Mouse (Mus musculus) heart, adult 10 weeks (tissue): ENCODE results near the gene Upf3a. TPM values are rescaled to one million over a fixed set of nuclear protein-coding genes. Genes with fewer than 3 reads are reported as not detected.

Experiments used
- polyA plus RNA-seq: library from polyadenylated mRNA; stranded (reverse); fragments of 350-450 nt; fragmentation: Illumina TruSeq; extraction: RNeasy Lipid Tissue Mini Kit (QIAGEN cat#74804); gene quantifications from one replicate; pipeline ENCODE4 v1.2.3, GENCODE M21; 2014; ENCODE audit warnings: low read depth, low replicate concordance

The Upf3a gene
- polyA plus RNA-seq: 12.5 TPM

GRCm38 (mm10) chr8:13785250-13785763 is at the start of gene Upf3a:
Gene Upf3a, plus strand, starts transcription at chr8:13785615.

GRCm38 (mm10) chr8:13756982-13757804 is 28.2 kb upstream of the Upf3a start, which contains the start of gene Cdc16:
Gene Cdc16, plus strand, starts transcription at chr8:13757676.

DNA sequence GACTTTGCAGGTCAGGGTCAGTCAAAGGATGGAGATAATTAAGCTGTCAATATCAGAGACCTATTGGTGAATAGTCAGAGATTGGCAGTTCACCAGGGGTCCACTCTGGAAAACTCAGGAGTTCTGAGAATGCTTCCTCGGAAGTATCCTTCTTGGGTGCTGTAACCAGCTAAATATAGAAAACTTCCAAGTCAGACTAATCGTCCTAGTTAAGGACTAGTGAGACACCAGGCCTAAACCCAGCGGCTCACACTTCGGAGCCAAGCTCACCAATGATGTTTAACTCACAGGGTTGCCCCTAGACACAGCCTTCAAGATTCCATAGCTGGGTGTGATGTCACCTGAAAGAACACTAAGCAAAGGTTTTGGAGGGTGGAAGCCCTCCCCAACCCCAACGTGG is 52.9 kb downstream of the Upf3a start, which contains the start of gene AF366264:
Gene AF366264, minus strand, starts transcription at position 101 of the 400 bp plus-strand sequence.

Other genes with a start within 250 kb of the Upf3a start
- not detected for gene 1700029H14Rik, start 223.2 kb upstream of the Upf3a start, polyA plus RNA-seq
- 14.3 TPM for gene Rasa3, start 108.0 kb upstream of the Upf3a start, polyA plus RNA-seq
- gene Cfap97d2, start 79.7 kb upstream of the Upf3a start, polyA plus RNA-seq: not detected
- gene Cdc16, start 27.9 kb upstream of the Upf3a start, polyA plus RNA-seq: 34.0 TPM
- gene AF366264, start 52.8 kb downstream of the Upf3a start, polyA plus RNA-seq: not detected
- gene Champ1, start 84.0 kb downstream of the Upf3a start, polyA plus RNA-seq: 6.9 TPM
- gene Coprs, start 104.7 kb downstream of the Upf3a start, polyA plus RNA-seq: 29.7 TPM